8 mouse cellular contexts compared by ENCODE assay signal in the genomic region with DNA sequence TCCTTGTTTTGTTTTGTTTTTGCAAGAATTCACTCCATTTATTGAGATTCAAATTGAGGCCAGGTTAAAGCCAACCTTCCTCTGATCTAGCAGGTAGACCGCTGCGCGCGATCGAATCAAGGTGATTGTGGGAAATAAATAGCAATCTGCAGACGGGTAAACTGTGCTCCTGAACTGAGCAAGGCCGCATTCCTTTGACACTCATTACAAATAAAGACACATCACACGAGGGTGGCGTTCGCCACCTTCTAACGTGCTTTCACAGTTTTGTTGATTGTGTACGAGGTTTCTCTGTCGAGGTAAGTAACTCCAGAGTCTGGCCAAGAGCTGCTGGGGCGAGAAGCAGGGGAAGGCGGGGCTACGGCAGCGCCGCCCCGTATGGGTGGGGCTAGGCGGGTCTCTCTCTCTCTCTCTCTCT. TPM values are rescaled to one million over a fixed set of nuclear protein-coding genes. Genes with fewer than 3 reads are reported as not detected.
DNase-seq lines count a peak whose midpoint lies in the region; ATAC-seq and TF ChIP-seq lines count a peak whose summit lies in the region.

No protein-coding gene starts in this region.

- H3K9ac ChIP-seq in hindbrain, embryonic 11.5 days (ENCODE audit: low read depth, low read length) = no peak overlapping the region
- H3K9ac ChIP-seq in limb, embryonic 14.5 days (ENCODE audit: low read depth, low read length, severe bottlenecking) = peak overlapping the region; percentile 31; the same call in 1 of the 2 replicates
- H3K9ac ChIP-seq in midbrain, embryonic 16.5 days (ENCODE audit: low read depth, low read length) = peak overlapping the region; percentile 36; the same call in 1 of the 2 replicates

- no peak overlapping the region for H3K4me3 ChIP-seq in hindbrain, embryonic 11.5 days (ENCODE audit: low read depth, low read length)
- H3K4me3 ChIP-seq in limb, embryonic 14.5 days (replicated peaks; ENCODE audit: low read length) = peak overlapping the region; percentile 17; the same call in 1 of the 2 replicates
- H3K4me3 ChIP-seq in midbrain, embryonic 16.5 days (ENCODE audit: low read depth, low read length) = peak overlapping the region; percentile 14; the same call in 1 of the 2 replicates

- H3K36me3 ChIP-seq in hindbrain, embryonic 11.5 days (ENCODE audit: control insufficient read depth, insufficient read depth, low read length) = no peaks in the 10 kb centered on the region
- H3K36me3 ChIP-seq in limb, embryonic 14.5 days (ENCODE audit: control insufficient read depth, insufficient read depth, low read length) = no peaks in the 10 kb centered on the region
- no peaks in the 10 kb centered on the region for H3K36me3 ChIP-seq in midbrain, embryonic 16.5 days (ENCODE audit: control insufficient read depth, insufficient read depth, low read length)

- peak; percentile 38 for DNase-seq in ovary, postnatal 36 days (ENCODE audit: low spot score)
- no peak for DNase-seq in ovary, postnatal 14 days (ENCODE audit: low spot score)
- peak; percentile 66 for DNase-seq in hindbrain, embryonic 11.5 days (ENCODE audit: low spot score)
- peak; percentile 42 for DNase-seq in limb, embryonic 14.5 days (ENCODE audit: low spot score)
- no peak for DNase-seq in B cell, adult 2 months
- no peak for DNase-seq in ovary, postnatal 10 days (ENCODE audit: low spot score)

- H3K27ac ChIP-seq in hindbrain, embryonic 11.5 days (ENCODE audit: low read depth, low read length) = no peak overlapping the region
- no peak overlapping the region for H3K27ac ChIP-seq in limb, embryonic 14.5 days (replicated peaks; ENCODE audit: low read depth, low read length)
- H3K27ac ChIP-seq in midbrain, embryonic 16.5 days (ENCODE audit: low read length) = no peak overlapping the region

- peaks cover 3% of the 10 kb centered on the region; the same call in 1 of the 2 replicates for H3K27me3 ChIP-seq in hindbrain, embryonic 11.5 days (ENCODE audit: control insufficient read depth, insufficient read depth, low read length)
- no peaks in the 10 kb centered on the region for H3K27me3 ChIP-seq in limb, embryonic 14.5 days (ENCODE audit: control insufficient read depth, insufficient read depth, low read length)
- no peaks in the 10 kb centered on the region for H3K27me3 ChIP-seq in midbrain, embryonic 16.5 days (ENCODE audit: control insufficient read depth, insufficient read depth, low read depth, low read length)

- H3K4me2 ChIP-seq in hindbrain, embryonic 11.5 days (replicated peaks; ENCODE audit: low read depth, low read length) = peak overlapping the region; percentile 36
- peak overlapping the region; percentile 36 for H3K4me2 ChIP-seq in limb, embryonic 14.5 days (replicated peaks; ENCODE audit: low read depth, low read length, severe bottlenecking)
- H3K4me2 ChIP-seq in midbrain, embryonic 16.5 days (ENCODE audit: low read length) = peak overlapping the region; percentile 51

- no peak for TF ChIP-seq POLR2A in limb, embryonic 14.5 days (IDR thresholded peaks at IDR 0.05; ENCODE audit: borderline replicate concordance, extremely low read depth, insufficient read depth, insufficient read length)

- no peaks in the 10 kb centered on the region for H3K9me3 ChIP-seq in hindbrain, embryonic 11.5 days (ENCODE audit: control insufficient read depth, low read length)
- no peaks in the 10 kb centered on the region for H3K9me3 ChIP-seq in limb, embryonic 14.5 days (ENCODE audit: control insufficient read depth, low read length)
- H3K9me3 ChIP-seq in midbrain, embryonic 16.5 days (replicated peaks; ENCODE audit: control insufficient read depth, low read length, poor library complexity, severe bottlenecking) = no peaks in the 10 kb centered on the region

- 2% methylated on average over 20 of the region's 20 CpGs for WGBS in hindbrain, embryonic 11.5 days
- whole genome bisulfite sequencing in limb, embryonic 14.5 days = under 1% methylated on average over 20 of the region's 20 CpGs
- under 1% methylated on average over 19 of the region's 20 CpGs for WGBS in midbrain, embryonic 16.5 days

- H3K4me1 ChIP-seq in hindbrain, embryonic 11.5 days (replicated peaks; ENCODE audit: control insufficient read depth, insufficient read depth, low read length) = no peaks in the 10 kb centered on the region; the same call in 1 of the 2 replicates
- H3K4me1 ChIP-seq in limb, embryonic 14.5 days (ENCODE audit: control insufficient read depth, insufficient read depth, low read length) = peaks cover 4% of the 10 kb centered on the region; the same call in 1 of the 2 replicates
- H3K4me1 ChIP-seq in midbrain, embryonic 16.5 days (ENCODE audit: control insufficient read depth, insufficient read depth, low read length) = peaks cover 11% of the 10 kb centered on the region

- ATAC-seq in hindbrain, embryonic 11.5 days (ENCODE audit: low FRiP score) = no peak
- ATAC-seq in limb, embryonic 14.5 days (ENCODE audit: low FRiP score, low read depth) = no peak
- no peak for ATAC-seq in midbrain, embryonic 16.5 days
- ATAC-seq in erythroblast, adult 5-6 weeks (replicated peaks; ENCODE audit: low FRiP score, poor library complexity, severe bottlenecking) = no peak

RNA-seq across cellular contexts. Expression of a gene that starts 17.4 kb away (rescaled TPM):
- 0.29 and 0.46 TPM in 2 replicates for polyA plus RNA-seq in hindbrain, embryonic 11.5 days (2014; fragmentation: Nextera tagmentation; extraction: Ambion mirVana)
- polyA plus RNA-seq in limb, embryonic 14.5 days (2012; rRNA removed) = 0.04 and 0.05 TPM in 2 replicates
- polyA plus RNA-seq in limb, embryonic 14.5 days (2014; fragmentation: Nextera tagmentation; extraction: Ambion mirVana) = 0.04 TPM in 2 replicates
- 0.34 and 0.39 TPM in 2 replicates for polyA plus RNA-seq in midbrain, embryonic 16.5 days (2015; fragmentation: Nextera tagmentation; extraction: Ambion mirVana)
- total RNA-seq in erythroblast, adult 5-6 weeks (2015; ENCODE audit: low replicate concordance) = not detected in 2 replicates
- not detected in 2 replicates for total RNA-seq in erythroblast, adult 5-6 weeks (2017; ENCODE audit: low replicate concordance)

Comparison
In these comparisons a context has a peak if more than half of its experiments do, and no peak if none do; other contexts are left out.
1. DNase-seq: peak in ovary, postnatal 36 days (single experiment), hindbrain, embryonic 11.5 days (single experiment) and limb, embryonic 14.5 days (single experiment); none in ovary, postnatal 14 days (single experiment), B cell, adult 2 months (0 of 2) and ovary, postnatal 10 days (single experiment).
2. Peak in every context shown above with its lines, with median percentiles within 50 percentile points of each other: H3K4me2 ChIP-seq.